Mouse (Mus musculus): Measurements from ENCODE around the gene Scyl2. TPM values are rescaled to one million over a fixed set of nuclear protein-coding genes. Genes with fewer than 3 reads are reported as not detected.
"Not testable (repeated sequence)": the region's sequence is repeated elsewhere in the genome, so short reads cannot be mapped to it uniquely, and the experiment has no call there.

Gene Scyl2
- polyA plus RNA-seq, 1 experiment from 2014 or later = 4.8 TPM

- WGBS (ENCODE audit: insufficient replicate concordance) = 70% methylated on average over 2 of the region's 2 CpGs
- H3K4me3 ChIP-seq (ENCODE audit: low read depth, low read length); H3K27me3 ChIP-seq (ENCODE audit: insufficient read depth, low read length); H3K4me2 ChIP-seq (ENCODE audit: low read depth, low read length); H3K27ac ChIP-seq (ENCODE audit: low read depth); ATAC-seq; H3K9me3 ChIP-seq (ENCODE audit: low read length); H3K9ac ChIP-seq (replicated peaks); DNase-seq; H3K36me3 ChIP-seq (replicated peaks; ENCODE audit: insufficient read depth, low read length); H3K4me1 ChIP-seq (ENCODE audit: insufficient read depth): not testable (repeated sequence)
- 0 out of 2 replicates have a peak, but pooled peaks have one; percentile 8 for TF ChIP-seq CTCF (IDR thresholded peaks at IDR 0.05; ENCODE audit: low read depth)
Observed at GRCm38 (mm10) chr10:89696270-89696669, 10.2 kb upstream of the Scyl2 start.

GRCm38 (mm10) chr10:89695194-89695911, 9.3 kb upstream of the Scyl2 start:
- Histone ChIP-seq H3K9me3 (ENCODE audit: low read length) (no peaks in the 10 kb centered on the region), H3K9ac (replicated peaks) (no peak overlapping the region), H3K36me3 (replicated peaks; ENCODE audit: insufficient read depth, low read length) (no peaks in the 10 kb centered on the region), H3K4me1 (ENCODE audit: insufficient read depth) (no peaks in the 10 kb centered on the region), H3K4me2 (ENCODE audit: low read depth, low read length) (peak overlapping the region; percentile 40), H3K4me3 (ENCODE audit: low read depth, low read length) (no peak overlapping the region), H3K27me3 (ENCODE audit: insufficient read depth, low read length) (no peaks in the 10 kb centered on the region), H3K27ac (ENCODE audit: low read depth) (no peak overlapping the region)
- ATAC-seq = no peak
- 47% methylated on average over 20 of the region's 20 CpGs for WGBS (ENCODE audit: insufficient replicate concordance)
- TF ChIP-seq CTCF (IDR thresholded peaks at IDR 0.05; ENCODE audit: low read depth) (no peak), EP300 (IDR thresholded peaks at IDR 0.05; ENCODE audit: low read depth) (no peak)
- no peak for DNase-seq

GRCm38 (mm10) chr10:89690021-89690420, 3.9 kb upstream of the Scyl2 start:
- TF ChIP-seq EP300 (IDR thresholded peaks at IDR 0.05; ENCODE audit: low read depth) (peak; percentile 12; the same call in 1 of the 2 replicates), CTCF (IDR thresholded peaks at IDR 0.05; ENCODE audit: low read depth) (no peak)
- no peaks in the 10 kb centered on the region for H3K27me3 ChIP-seq (ENCODE audit: insufficient read depth, low read length)
- H3K9me3 ChIP-seq (ENCODE audit: low read length) = no peaks in the 10 kb centered on the region
- H3K4me2 ChIP-seq (ENCODE audit: low read depth, low read length) = no peak overlapping the region
- ATAC-seq = no peak
- no peak overlapping the region for H3K9ac ChIP-seq (replicated peaks)
- no peak overlapping the region for H3K4me3 ChIP-seq (ENCODE audit: low read depth, low read length)
- no peak for DNase-seq
- no peaks in the 10 kb centered on the region for H3K36me3 ChIP-seq (replicated peaks; ENCODE audit: insufficient read depth, low read length)
- WGBS (ENCODE audit: insufficient replicate concordance) = 47% methylated on average over 8 of the region's 8 CpGs
- peaks cover 13% of the 10 kb centered on the region for H3K4me1 ChIP-seq (ENCODE audit: insufficient read depth)
- H3K27ac ChIP-seq (ENCODE audit: low read depth) = no peak overlapping the region

- H3K4me1 ChIP-seq (ENCODE audit: insufficient read depth) = peaks cover 18% of the 10 kb centered on the region
- H3K9ac ChIP-seq (replicated peaks) = no peak overlapping the region
- no peak overlapping the region; the same call in 1 of the 2 replicates for H3K27ac ChIP-seq (ENCODE audit: low read depth)
- H3K9me3 ChIP-seq (ENCODE audit: low read length) = no peaks in the 10 kb centered on the region
- TF ChIP-seq EP300 (IDR thresholded peaks at IDR 0.05; ENCODE audit: low read depth) (peak; percentile 55; the same call in 1 of the 2 replicates), CTCF (IDR thresholded peaks at IDR 0.05; ENCODE audit: low read depth) (no peak)
- 45% methylated on average over 2 of the region's 2 CpGs for WGBS (ENCODE audit: insufficient replicate concordance)
- no peak overlapping the region for H3K4me3 ChIP-seq (ENCODE audit: low read depth, low read length)
- no peak overlapping the region for H3K4me2 ChIP-seq (ENCODE audit: low read depth, low read length)
- H3K27me3 ChIP-seq (ENCODE audit: insufficient read depth, low read length) = no peaks in the 10 kb centered on the region
- H3K36me3 ChIP-seq (replicated peaks; ENCODE audit: insufficient read depth, low read length) = no peaks in the 10 kb centered on the region
- DNase-seq (no peak), ATAC-seq (no peak)
Observed at GRCm38 (mm10) chr10:89687455-89687854, 1.4 kb upstream of the Scyl2 start.

GRCm38 (mm10) chr10:89685391-89686138, 520 bp downstream of the Scyl2 start:
- ATAC-seq = peak; percentile 75
- Histone ChIP-seq H3K4me1 (ENCODE audit: insufficient read depth) (peaks cover 26% of the 10 kb centered on the region), H3K4me3 (ENCODE audit: low read depth, low read length) (peak overlapping the region; percentile 97), H3K27me3 (ENCODE audit: insufficient read depth, low read length) (no peaks in the 10 kb centered on the region), H3K9ac (replicated peaks) (peak overlapping the region; percentile 96), H3K36me3 (replicated peaks; ENCODE audit: insufficient read depth, low read length) (no peaks in the 10 kb centered on the region), H3K9me3 (ENCODE audit: low read length) (no peaks in the 10 kb centered on the region), H3K4me2 (ENCODE audit: low read depth, low read length) (peak overlapping the region; percentile 88), H3K27ac (ENCODE audit: low read depth) (peak overlapping the region; percentile 94)
- 1% methylated on average over 51 of the region's 51 CpGs for WGBS (ENCODE audit: insufficient replicate concordance)
- no peak for DNase-seq
- no peak for TF ChIP-seq EP300 (IDR thresholded peaks at IDR 0.05; ENCODE audit: low read depth)
- TF ChIP-seq CTCF (IDR thresholded peaks at IDR 0.05; ENCODE audit: low read depth) = no peak

- Histone ChIP-seq H3K9me3 (ENCODE audit: low read length) (no peaks in the 10 kb centered on the region), H3K4me2 (ENCODE audit: low read depth, low read length) (no peak overlapping the region), H3K4me3 (ENCODE audit: low read depth, low read length) (no peak overlapping the region), H3K36me3 (replicated peaks; ENCODE audit: insufficient read depth, low read length) (peaks cover 2% of the 10 kb centered on the region; the same call in 1 of the 2 replicates), H3K27me3 (ENCODE audit: insufficient read depth, low read length) (no peaks in the 10 kb centered on the region), H3K9ac (replicated peaks) (no peak overlapping the region), H3K4me1 (ENCODE audit: insufficient read depth) (peaks cover 29% of the 10 kb centered on the region), H3K27ac (ENCODE audit: low read depth) (no peak overlapping the region)
- ATAC-seq = no peak
- 81% methylated on average over 10 of the region's 10 CpGs for WGBS (ENCODE audit: insufficient replicate concordance)
- DNase-seq = no peak
- TF ChIP-seq EP300 (IDR thresholded peaks at IDR 0.05; ENCODE audit: low read depth) (no peak), CTCF (IDR thresholded peaks at IDR 0.05; ENCODE audit: low read depth) (no peak)
Observed at GRCm38 (mm10) chr10:89682961-89683360, 3.1 kb downstream of the Scyl2 start.
